Mouse (Mus musculus) ES-E14 (cell line): ENCODE measurements around the gene Slc37a4.

Source experiments
- CHD2 ChIP-seq: IDR thresholded peaks from 2 replicates; pipeline ENCODE4 v1.6.1; 2014; ENCODE audit warnings: mild to moderate bottlenecking, low read depth, low read length, inconsistent platforms
- HCFC1 ChIP-seq: IDR thresholded peaks from 2 replicates; pipeline ENCODE4 v1.6.1; 2012; ENCODE audit warnings: low read length, inconsistent platforms, borderline replicate concordance; ENCODE audit not compliant: insufficient read depth
- MAFK ChIP-seq: IDR thresholded peaks from 2 replicates; pipeline ENCODE4 v1.6.1; 2014; ENCODE audit warnings: mild to moderate bottlenecking, low read depth, low read length, inconsistent platforms; ENCODE audit not compliant: insufficient read depth
- ZC3H11A ChIP-seq: IDR thresholded peaks from 2 replicates; pipeline ENCODE4 v1.6.1; 2012; ENCODE audit warnings: low read depth, mild to moderate bottlenecking, inconsistent platforms, low read length, borderline replicate concordance
- ZNF384 ChIP-seq: IDR thresholded peaks from 2 replicates; pipeline ENCODE4 v1.6.1; 2012; ENCODE audit warnings: low read depth, low read length, inconsistent platforms

- TF ChIP-seq HCFC1 (no peak), MAFK (no peak), ZC3H11A (no peak), CHD2 (no peak), ZNF384 (no peak)
Measured at GRCm38 (mm10) chr9:44353142-44353541, 43.5 kb upstream of the Slc37a4 start.
